Mouse (Mus musculus) c-Kit-positive CD71-negative TER-119-negative erythroid progenitor cells, embryonic 14.5 days (primary cell): ENCODE measurements at regions not wholly inside any gene's neighbourhood (a gene's known extent, or its start where the extent isn't known, plus 50 kb on each side); places are given as distances from the start of the nearest gene placed in this dataset.

ENCODE experiments used
- DNase-seq: peaks from one replicate; pipeline ENCODE4 v3.0.0-alpha.2; 2013; ENCODE audit warnings: low read depth

DNA sequence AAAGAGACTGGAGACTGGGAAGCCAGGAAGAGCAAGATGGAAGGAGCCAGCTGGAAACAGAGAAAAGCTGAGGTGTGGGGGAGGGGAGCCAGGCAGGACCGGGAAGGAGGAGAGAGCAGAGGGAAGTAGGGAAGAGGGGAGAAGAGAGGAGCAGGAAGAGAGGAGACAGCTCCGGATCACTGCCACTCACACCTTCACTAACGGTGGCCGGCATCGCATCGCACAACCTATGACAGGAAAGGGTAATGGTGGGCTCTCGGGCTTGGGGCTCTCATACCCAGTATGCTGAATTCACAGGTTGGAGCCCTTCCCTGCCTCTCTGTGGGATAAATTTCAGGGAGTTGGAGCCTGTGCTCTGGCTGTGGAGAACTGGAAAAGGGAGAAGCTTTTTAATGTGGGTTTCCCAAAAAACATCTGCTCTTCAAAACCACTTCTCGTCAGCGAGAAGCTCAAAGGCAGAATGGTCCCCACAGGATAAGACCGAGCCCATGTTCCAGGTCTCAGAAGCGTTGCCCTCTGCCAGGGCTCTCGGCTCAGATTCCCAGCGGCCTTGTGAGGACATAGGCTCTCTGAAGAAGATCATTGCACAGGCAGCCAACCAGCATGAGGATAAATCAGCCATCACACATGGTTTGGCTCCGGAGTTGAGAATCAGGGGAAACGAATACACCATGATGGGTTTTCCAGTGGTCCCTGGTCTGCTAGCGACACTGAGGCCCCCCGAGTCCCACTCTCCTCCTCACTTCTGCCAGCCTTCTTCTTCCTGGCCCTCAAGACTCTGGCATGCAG is 53.8 kb upstream of the Coro2b start:
- DNase-seq: no peak

DNA sequence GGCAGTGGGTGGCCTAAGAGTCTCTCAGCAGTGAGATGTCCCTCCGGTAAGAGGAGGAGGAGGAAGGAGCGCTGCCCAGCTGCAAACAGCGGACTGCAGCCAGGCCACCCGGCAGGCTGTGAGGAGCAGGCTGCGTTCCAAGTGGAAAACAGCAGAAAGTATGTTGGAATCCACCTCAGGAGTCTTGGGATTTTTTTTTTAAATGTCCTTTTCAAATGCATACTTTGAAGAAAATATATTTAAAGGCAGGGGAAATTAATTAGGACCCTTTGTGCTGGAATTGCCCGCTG is 54.3 kb upstream of the Coro2b start:
- no peak for DNase-seq

DNA sequence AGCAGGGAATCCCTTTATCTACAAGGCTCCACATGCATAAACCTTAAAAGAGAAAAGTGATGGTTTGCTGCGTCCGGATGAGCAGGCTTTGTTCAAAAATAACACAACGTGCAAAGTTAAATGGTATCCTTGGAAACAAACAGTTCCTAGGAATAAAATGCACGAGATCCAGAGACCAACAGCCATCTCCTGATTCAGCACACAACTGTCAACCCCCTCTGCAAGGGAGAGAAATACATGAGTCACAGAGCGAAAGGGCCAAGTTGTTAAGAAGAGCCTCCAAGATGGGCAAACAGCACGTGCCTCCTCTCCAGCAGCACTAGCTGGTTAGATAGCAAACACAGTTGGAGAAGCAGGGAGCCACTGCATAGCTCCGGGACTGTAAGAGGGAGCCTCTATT is 61.2 kb upstream of the Coro2b start:
- DNase-seq: no peak

DNA sequence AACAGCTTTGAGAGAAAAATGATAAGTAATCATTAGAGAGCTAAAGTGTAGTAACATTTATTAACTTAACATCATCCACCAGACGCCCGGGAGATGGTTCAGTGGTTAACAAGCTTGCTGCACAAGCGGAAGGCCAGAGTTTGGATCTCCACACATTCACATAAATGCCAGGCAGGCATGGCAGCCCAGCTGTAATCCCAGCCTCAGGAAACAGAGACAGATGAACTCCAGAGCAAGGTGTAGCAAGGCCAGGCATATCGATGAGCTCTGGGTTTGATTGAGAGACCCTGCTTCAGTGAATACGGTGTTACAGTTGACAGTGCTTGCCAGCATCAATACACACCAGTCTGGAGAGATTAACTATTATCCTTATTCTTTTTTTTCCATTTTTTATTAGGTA is 62.1 kb upstream of the Coro2b start:
- no peak for DNase-seq

DNA sequence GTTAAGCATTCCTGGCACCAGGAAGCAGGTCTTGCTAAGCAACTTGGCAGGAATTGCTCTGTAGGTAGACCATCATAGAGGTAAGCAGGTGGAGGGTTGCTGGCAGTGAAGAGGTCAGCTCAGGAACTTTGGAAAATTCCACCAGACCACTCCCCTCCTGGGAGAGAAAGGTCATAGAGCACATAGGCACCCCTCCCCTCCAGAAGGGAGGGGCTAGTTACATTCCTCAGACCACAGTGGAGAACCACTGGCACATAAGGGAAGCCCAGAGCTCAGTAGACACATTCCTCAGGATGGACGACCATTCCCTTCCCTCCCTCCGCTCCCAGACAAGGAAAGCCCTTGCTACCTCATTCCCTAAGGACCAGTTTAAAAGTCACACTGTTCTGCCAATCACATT is 67.1 kb upstream of the Itga11 start:
- DNase-seq: no peak

DNA sequence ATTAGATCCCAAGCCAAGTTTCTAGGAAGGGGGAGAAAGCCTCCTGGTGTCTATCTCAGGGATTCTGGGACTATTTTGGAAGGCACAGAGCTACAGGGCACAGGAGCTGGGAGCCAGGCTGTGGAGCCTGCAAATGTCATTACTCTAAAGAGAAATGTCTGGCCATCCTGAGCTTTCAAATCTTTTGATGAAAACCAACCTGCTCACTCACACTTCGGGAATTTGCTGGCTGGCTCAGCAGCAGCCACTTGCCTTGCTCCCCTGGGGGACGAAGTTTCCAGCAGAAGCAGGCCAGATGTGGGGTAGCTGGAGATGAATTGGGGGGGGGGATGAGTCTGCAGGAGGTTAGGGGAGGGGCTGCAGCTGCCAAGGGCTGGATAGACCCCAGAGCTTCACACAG is 66.2 kb upstream of the Itga11 start:
- no peak for DNase-seq

DNA sequence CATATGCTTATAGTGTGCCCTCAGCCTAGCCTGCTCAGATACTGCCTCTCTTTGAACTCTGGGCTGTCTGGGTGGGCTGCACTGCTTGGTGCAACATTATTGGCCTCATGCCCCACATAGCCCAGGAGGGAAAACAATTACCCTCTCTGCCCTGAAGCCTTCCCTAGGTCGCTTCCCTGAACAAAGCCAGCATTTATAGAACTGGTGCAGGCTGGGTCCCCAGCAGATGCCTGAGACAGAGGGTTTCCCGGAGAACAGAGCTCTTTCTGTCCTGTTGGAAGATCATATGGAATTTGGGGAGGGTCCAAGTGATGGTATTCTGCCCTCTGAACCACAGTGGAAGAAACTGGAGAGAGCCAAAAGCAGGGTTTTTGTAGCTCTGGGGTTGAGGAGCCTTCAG is 64.6 kb upstream of the Itga11 start:
- no peak for DNase-seq

DNA sequence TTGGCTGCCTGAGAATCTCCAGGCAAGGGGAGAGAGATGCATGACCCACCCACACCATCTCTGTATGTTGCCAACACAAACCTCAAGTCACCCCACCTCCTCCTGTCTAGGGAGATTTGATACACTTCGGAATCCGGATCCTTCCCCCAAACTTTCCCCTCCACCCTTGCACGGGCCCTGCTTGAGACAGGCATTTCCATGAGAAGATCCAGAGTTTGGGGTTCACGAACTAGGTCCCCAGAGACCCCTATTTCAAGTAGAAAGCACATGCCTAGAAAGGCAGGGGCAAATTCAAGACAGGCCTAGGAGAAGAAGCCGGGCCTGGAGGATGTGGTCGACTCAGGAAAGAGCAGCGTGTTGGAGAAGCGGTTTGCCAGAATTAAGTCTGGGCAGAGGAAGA is 63.8 kb upstream of the Itga11 start:
- DNase-seq: no peak

DNA sequence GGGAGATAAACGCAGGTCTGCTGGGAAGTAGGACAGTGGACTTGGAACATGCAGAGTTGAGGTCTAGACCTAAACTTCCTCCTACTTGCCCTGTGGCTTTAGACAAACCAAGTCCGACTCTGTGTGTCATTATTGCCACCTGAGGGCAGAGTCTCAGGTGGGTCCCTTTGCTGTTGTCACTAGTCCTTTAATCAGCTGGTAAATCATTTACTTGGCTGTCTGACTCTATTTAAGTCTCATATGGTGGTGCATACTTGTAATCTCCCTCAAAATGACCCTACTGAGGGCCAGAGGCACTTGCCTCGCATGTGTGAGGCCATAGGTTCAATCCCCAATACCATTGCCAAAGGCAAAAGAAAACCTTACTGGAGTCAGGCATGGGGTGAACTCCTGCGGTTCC is 62.7 kb upstream of the Itga11 start:
- DNase-seq: no peak

DNA sequence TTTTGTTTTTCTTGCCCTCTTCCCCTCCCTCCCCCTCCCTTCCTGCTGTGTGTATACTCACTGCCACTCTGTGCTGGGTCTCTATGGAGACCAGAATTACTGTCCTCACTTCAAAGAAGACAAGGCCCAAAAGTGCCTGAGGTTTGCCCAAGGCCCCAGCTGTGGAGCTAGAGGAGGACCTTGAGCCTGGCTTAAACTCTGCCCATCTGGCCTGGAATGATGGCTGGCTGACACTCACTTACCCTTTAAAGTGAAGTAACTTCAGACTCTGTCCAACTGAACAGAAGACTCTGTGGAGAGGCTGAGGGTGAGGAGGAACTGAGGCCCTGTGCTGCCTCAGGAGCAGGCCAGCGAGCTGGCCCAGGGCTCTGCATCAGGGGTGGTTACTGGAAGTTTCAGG is 61.8 kb upstream of the Itga11 start:
- DNase-seq: no peak

DNA sequence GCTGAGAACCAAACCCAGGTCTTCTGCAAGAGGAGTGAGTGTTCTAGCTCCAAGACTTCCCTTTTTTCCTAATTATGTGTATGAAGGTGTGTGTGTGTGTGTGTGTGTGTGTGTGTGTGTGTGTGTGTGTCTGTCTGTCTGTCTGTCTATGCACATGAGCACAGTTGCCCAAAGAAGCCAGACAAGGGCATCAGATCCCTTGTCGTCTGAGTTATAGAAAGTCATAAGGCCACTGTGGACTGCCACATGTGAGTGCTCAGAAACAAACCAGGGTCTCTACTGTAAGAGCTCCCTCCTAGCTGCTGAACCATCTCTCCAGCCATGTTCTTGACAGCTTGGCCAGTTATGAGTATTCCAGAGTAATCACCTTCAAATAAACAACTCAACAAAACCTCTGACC is 58.6 kb upstream of the Itga11 start:
- DNase-seq: no peak

DNA sequence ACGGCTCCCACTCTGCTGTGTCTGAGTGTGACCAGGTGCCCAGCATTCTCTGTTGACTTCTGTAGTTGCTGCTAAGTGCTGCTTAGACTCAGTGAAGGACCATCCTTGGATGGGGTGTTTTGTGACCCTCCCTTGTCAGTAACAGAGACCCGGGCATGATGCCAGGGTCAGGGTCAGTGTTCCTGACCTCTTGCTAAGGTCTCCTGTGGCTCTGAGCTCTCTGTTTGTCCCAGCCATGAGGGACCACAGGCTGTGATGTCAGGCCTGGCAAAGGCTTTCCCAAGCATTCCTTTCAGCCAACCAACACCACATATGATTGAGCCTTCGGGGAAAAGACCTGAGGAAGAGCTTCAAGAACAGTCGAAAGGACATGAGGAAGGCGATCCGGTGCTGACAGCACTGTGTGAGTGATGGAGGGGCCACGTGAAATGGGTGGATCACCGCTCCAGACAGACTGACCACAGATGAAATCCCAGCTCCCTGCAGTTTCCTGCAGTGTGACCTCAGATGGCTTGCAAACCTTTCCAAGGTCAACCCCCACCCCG is 56.7 kb upstream of the Itga11 start:
- no peak for DNase-seq

DNA sequence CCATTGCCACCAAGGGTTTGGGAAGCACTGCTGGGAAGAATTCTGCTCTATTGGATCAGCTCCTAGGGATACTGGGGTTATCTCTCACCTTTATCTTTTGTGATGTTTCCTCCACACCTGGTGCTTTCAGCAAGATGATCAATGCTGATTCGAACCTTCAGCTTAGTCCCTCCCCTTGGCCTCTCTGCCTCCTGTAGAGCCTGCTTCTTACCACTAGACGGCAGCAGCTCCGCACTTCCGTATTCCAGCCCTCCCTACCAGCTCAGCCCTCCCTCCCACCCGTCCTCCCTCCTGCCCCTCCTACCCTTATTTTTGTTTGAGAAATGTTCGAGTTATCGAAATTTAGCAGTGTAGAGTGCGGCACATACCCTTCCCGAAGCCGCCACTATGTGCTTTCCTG is 55.5 kb upstream of the Itga11 start:
- peak; percentile 37 for DNase-seq

DNA sequence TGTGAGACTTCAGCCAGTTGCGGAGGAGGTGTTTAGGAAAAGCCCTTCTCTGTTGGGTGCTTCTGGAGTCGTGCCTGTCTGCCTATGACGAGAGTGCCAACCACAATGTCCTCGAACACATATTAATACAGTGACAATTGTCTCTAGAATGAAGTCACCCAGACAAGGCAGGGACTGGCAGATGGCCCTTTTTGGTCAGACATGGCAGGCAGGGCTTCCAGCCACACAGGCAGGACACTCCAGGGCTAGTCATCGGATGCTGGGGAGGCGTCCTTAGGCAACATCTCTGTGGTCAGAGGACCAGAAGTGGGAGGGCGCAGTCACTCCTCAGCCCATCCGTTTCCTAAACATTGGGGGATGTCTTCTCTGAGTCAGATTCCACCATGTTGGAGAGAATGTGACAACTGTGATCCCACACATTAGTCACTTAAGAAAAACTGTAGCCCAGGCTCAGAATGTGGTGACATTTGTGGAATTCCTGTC is 53.0 kb upstream of the Itga11 start:
- no peak for DNase-seq

DNA sequence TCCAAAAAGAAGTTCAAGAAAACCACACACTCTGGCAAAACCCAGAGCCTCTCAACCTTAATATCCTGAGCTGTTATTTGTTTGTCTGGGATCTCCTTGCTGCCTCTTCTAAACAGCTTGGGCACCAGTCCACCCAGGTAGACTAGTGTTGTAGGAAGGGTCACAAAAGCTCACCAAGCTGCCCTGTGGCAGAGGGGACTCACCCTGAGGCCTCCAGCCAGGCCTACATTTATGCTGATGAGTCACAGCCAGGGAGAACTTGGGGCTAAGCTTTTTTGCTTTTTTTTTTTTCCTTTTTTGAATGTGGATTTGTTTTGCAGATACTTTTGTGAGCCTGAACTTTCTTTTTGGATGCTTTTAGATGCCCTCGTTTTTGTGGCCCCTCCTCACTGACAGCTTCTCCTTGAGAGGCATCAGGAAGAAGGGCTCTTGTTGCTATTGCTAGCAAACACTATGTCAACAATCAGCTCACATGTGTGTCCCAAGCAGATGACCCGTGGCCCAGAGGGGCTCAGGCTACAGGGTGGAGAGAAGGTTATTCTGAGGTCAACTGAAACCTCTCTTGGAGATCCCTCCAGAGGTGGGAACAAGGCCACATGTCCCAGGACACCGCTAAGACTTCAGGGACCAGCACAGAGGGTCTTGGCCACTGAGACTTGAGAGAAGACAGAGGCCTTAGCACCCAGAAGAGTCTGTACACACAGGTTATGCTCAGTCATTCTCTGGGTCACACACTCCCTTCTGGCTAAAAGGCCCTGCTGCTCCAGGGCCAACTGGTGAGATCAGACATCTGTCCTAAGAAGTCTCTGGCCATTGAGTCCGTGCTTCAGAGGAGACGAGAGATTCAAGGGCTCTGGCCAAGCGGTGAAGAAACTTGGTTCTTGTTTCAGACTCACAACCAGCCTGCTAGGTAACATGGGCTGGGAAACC is 50.3 kb upstream of the Itga11 start:
- no peak for DNase-seq
